Mouse (Mus musculus) ES-E14 (cell line): Measurements from ENCODE around the gene Gm5617. TPM values are rescaled to one million over a fixed set of nuclear protein-coding genes. Genes with fewer than 3 reads are reported as not detected.
"Not testable (repeated sequence)": the region's sequence is repeated elsewhere in the genome, so short reads cannot be mapped to it uniquely, and the experiment has no call there.

ENCODE experiments used
- DNase-seq: peaks from one replicate; pipeline ENCODE4 v3.0.0-alpha.2; 2013; ENCODE audit warnings: low read depth, low spot score
- H3K27ac ChIP-seq: 2 replicates; pipeline ENCODE4 v1.5.1; 2012; ENCODE audit warnings: low read depth, mild to moderate bottlenecking, low read length, moderate library complexity, mixed read lengths; ENCODE audit not compliant: poor library complexity, insufficient read depth, severe bottlenecking
- H3K36me3 ChIP-seq: 2 replicates; pipeline ENCODE4 v1.6.1; 2012; ENCODE audit warnings: mild to moderate bottlenecking, low read length, moderate library complexity, mixed read lengths; ENCODE audit not compliant: control insufficient read depth, poor library complexity, insufficient read depth, severe bottlenecking
- H3K4me1 ChIP-seq, 2 experiments: fragments of 150-350 bp in 1 of 2; sonication (generic) in 1 of 2; 2 replicates each; pipeline ENCODE4 v1.6.1; 2012; ENCODE audit warnings: low read length in 2 of 2, mild to moderate bottlenecking in 1 of 2, mixed read lengths in 1 of 2; ENCODE audit not compliant: control insufficient read depth in 2 of 2, insufficient read depth in 2 of 2, poor library complexity in 1 of 2
- H3K4me3 ChIP-seq, 2 experiments: fragments of 150-350 bp in 1 of 2; sonication (generic) in 1 of 2; 2 replicates each; pipeline ENCODE4 v1.5.1; 2012; ENCODE audit warnings: low read length in 2 of 2, low read depth in 1 of 2, mild to moderate bottlenecking in 1 of 2, mixed read lengths in 1 of 2; ENCODE audit not compliant: insufficient read depth in 1 of 2, poor library complexity in 1 of 2, severe bottlenecking in 1 of 2
- H3K9ac ChIP-seq: 2 replicates; pipeline ENCODE4 v1.6.1; 2012; ENCODE audit warnings: low read depth, mild to moderate bottlenecking, low read length, mixed read lengths; ENCODE audit not compliant: poor library complexity, insufficient read depth, severe bottlenecking
- H3K9me3 ChIP-seq: fragments of 150-350 bp; sonication (generic); 2 replicates; pipeline ENCODE4 v1.6.1; 2012; ENCODE audit warnings: low read depth, mild to moderate bottlenecking, low read length; ENCODE audit not compliant: control insufficient read depth, insufficient read depth
- CHD2 ChIP-seq: IDR thresholded peaks from 2 replicates; pipeline ENCODE4 v1.6.1; 2014; ENCODE audit warnings: mild to moderate bottlenecking, low read depth, low read length, inconsistent platforms
- HCFC1 ChIP-seq: IDR thresholded peaks from 2 replicates; pipeline ENCODE4 v1.6.1; 2012; ENCODE audit warnings: low read length, inconsistent platforms, borderline replicate concordance; ENCODE audit not compliant: insufficient read depth
- MAFK ChIP-seq: IDR thresholded peaks from 2 replicates; pipeline ENCODE4 v1.6.1; 2014; ENCODE audit warnings: mild to moderate bottlenecking, low read depth, low read length, inconsistent platforms; ENCODE audit not compliant: insufficient read depth
- ZC3H11A ChIP-seq: IDR thresholded peaks from 2 replicates; pipeline ENCODE4 v1.6.1; 2012; ENCODE audit warnings: low read depth, mild to moderate bottlenecking, inconsistent platforms, low read length, borderline replicate concordance
- ZNF384 ChIP-seq: IDR thresholded peaks from 2 replicates; pipeline ENCODE4 v1.6.1; 2012; ENCODE audit warnings: low read depth, low read length, inconsistent platforms
- in situ Hi-C, 2 experiments: fragments of 600-800 bp; cut with MboI; formaldehyde crosslinking; loops; one replicate each; pipeline ENCODE4 v1.15.1; 2025; ENCODE audit warnings: low sequenced_read_pairs in 2 of 2, inconsistent platforms in 1 of 2; ENCODE audit not compliant: unreplicated experiment in 2 of 2
- total RNA-seq: library from RNA; depleted of rRNA; stranded (reverse); fragments of 300-350 nt; gene quantifications from 2 replicates; pipeline ENCODE4 v1.2.3, GENCODE M21; 2012

Gm5617 gene
- total RNA-seq, 1 experiment = 21.9 TPM

GRCm38 (mm10) chr9:48459391-48459790 lies 35.9 kb upstream of the Gm5617 start:
- Histone ChIP-seq H3K9ac (no peak overlapping the region), H3K36me3 (no peaks in the 10 kb centered on the region), H3K4me1 (no peaks in the 10 kb centered on the region), H3K27ac (no peak overlapping the region), H3K9me3 (no peaks in the 10 kb centered on the region), H3K4me3 (no peak overlapping the region)
- TF ChIP-seq HCFC1 (no peak), MAFK (no peak), ZNF384 (no peak), CHD2 (no peak), ZC3H11A (no peak)
- DNase-seq = no peak
- in situ Hi-C loops = no loop called here

GRCm38 (mm10) chr9:48460720-48461119 lies 34.5 kb upstream of the Gm5617 start:
- TF ChIP-seq MAFK (no peak), ZC3H11A (no peak), CHD2 (no peak), HCFC1 (no peak), ZNF384 (no peak)
- H3K9me3 ChIP-seq = no peaks in the 10 kb centered on the region
- H3K36me3 ChIP-seq = 0 out of 2 replicates have a peak, but pooled peaks cover 1% of the 10 kb centered on the region
- no peak overlapping the region for H3K4me3 ChIP-seq
- in situ Hi-C loops = no loop called here
- no peak for DNase-seq
- no peak overlapping the region for H3K9ac ChIP-seq
- H3K4me1 ChIP-seq = no peaks in the 10 kb centered on the region
- no peak overlapping the region for H3K27ac ChIP-seq

GRCm38 (mm10) chr9:48461545-48461944 lies 33.7 kb upstream of the Gm5617 start:
- H3K36me3 ChIP-seq = 0 out of 2 replicates have a peak, but pooled peaks cover 1% of the 10 kb centered on the region
- TF ChIP-seq MAFK (no peak), ZNF384 (no peak), ZC3H11A (no peak), CHD2 (no peak), HCFC1 (no peak)
- no peak overlapping the region for H3K4me3 ChIP-seq
- no peaks in the 10 kb centered on the region for H3K4me1 ChIP-seq
- no peak overlapping the region for H3K9ac ChIP-seq
- no peak for DNase-seq
- H3K9me3 ChIP-seq = no peaks in the 10 kb centered on the region
- in situ Hi-C loops = no loop called here
- no peak overlapping the region for H3K27ac ChIP-seq

GRCm38 (mm10) chr9:48465671-48466070 lies 29.6 kb upstream of the Gm5617 start:
- TF ChIP-seq ZNF384 (no peak), ZC3H11A (no peak), CHD2 (no peak)
- peak; percentile 46 for DNase-seq
- Histone ChIP-seq H3K27ac (no peak overlapping the region), H3K4me1 (no peaks in the 10 kb centered on the region; a peak in 1 of 4 replicates), H3K9me3 (no peaks in the 10 kb centered on the region), H3K4me3 (no peak overlapping the region), H3K36me3 (peaks cover 11% of the 10 kb centered on the region), H3K9ac (no peak overlapping the region)
- in situ Hi-C loops = no loop called here

- TF ChIP-seq MAFK = peak; percentile 98
- TF ChIP-seq CHD2 = no peak
- TF ChIP-seq HCFC1 = no peak
- no peak for TF ChIP-seq ZNF384
- TF ChIP-seq ZC3H11A = peak; percentile 80
- in situ Hi-C loops = no loop called here
- Histone ChIP-seq H3K4me1 (peaks cover 0 to 1% of the 10 kb centered on the region in 2 experiments; a peak in 2 of 4 replicates), H3K36me3 (peaks cover 15% of the 10 kb centered on the region), H3K4me3 (no peak overlapping the region), H3K9ac (no peak overlapping the region), H3K9me3 (no peaks in the 10 kb centered on the region), H3K27ac (no peak overlapping the region)
- peak; percentile 72 for DNase-seq
Observed at GRCm38 (mm10) chr9:48466804-48467203, 28.4 kb upstream of the Gm5617 start.

- H3K4me3 ChIP-seq, DNase-seq, H3K9me3 ChIP-seq, H3K27ac ChIP-seq, H3K9ac ChIP-seq, H3K4me1 ChIP-seq, in situ Hi-C loops: not testable (repeated sequence)
- peaks cover 15% of the 10 kb centered on the region for H3K36me3 ChIP-seq
Observed at GRCm38 (mm10) chr9:48467471-48467870, 27.8 kb upstream of the Gm5617 start.
